Mouse (Mus musculus) small intestine, adult 2 months (tissue): ENCODE results near the gene Dnttip1.

Experiments used
- CTCF ChIP-seq: fragments of 200-500 bp; IDR thresholded peaks from 2 replicates; pipeline ENCODE4 v1.5.1; 2012; ENCODE audit warnings: low read depth, mild to moderate bottlenecking, control low read depth, inconsistent platforms, low read length, moderate library complexity, mixed read lengths; ENCODE audit not compliant: insufficient replicate concordance, insufficient read length; ENCODE audit errors: extremely low read depth
- POLR2A ChIP-seq: fragments of 200-500 bp; IDR thresholded peaks from 2 replicates; pipeline ENCODE4 v1.6.1; 2012; ENCODE audit warnings: low read depth, mild to moderate bottlenecking, control low read depth, inconsistent platforms, low read length, moderate library complexity

DNA sequence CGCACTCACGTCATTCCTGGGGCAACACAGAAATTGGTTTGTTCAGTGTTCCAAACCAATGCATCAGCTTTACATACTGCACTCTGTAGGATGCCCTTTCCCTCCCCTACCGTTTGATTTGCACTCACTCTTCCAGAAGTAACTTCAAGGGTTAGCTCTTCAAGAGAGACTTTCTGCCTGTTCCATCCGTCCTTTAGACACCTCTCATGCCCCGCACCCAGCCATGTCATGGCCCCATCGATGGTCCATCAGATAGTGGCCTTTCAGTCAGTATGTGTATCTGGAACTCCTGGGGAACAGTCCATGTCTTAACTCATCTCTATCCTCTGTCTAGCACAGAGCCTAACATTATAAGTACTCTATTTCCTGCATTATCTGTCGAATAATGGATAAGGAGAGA lies 16.8 kb downstream of the Dnttip1 start:
- no peak for TF ChIP-seq POLR2A
- no peak for TF ChIP-seq CTCF
